Mouse (Mus musculus): ENCODE measurements around the gene Shroom3.

DNA sequence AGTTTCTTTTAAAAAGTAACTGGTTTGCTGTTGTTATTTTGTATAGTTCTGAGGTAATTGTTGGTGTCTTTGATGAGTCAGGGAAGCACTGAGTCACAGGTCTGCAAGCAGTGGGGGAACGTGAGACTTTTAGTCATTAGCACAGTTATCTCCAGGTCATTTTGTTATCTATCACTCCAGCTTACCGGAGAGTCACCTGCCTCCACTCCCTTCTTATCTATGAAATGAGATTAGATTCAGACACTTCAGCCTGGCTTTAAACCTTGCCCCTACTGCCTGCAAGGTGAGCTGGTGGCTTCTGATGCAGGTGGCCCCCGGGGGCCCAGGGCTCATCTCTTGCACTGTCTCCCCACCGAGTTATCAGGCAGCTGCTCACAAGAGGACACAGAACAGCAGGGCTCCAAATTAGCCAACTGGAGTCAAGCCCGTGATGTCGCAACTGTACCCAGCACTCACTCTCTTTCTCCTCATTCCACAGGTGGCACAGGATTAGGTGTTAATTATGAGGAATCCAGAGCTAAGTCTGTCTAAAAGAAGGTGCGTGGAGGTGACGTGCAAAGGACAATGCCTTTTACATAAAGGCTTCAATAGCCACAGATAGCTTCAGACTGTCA lies 205.5 kb downstream of the Shroom3 start:
- no peak for TF ChIP-seq POLR2A (IDR thresholded peaks at IDR 0.05; ENCODE audit: low read depth, low read length)
- TF ChIP-seq CTCF (conservative IDR thresholded peaks at IDR 0.05; ENCODE audit: insufficient read depth, insufficient read length, low read depth, low read length), result no peak

Data from kidney, adult 2 months (tissue).